16 mouse cellular contexts compared by ENCODE assay signal in the genomic region with DNA sequence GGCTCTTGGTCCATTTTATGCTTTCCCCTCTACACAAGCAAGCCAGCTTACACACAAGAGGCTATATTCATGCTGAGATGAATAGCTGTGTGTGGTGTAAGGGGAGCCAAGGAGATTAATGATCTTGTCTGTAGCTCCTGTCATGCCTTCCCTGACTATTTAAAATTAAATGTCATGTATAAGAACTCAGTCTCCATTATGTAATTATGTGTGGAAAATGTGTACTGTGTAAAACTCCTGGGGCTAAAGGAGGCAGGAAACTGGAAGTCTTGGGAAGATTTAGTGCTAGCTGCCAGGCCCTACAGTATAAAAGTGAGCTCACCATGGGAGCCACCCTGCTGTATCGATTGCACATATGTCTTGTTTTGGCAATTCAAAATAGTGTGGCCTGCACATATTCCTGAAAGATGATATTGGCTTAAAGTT.
DNase-seq lines count a peak whose midpoint lies in the region; ATAC-seq and TF ChIP-seq lines count a peak whose summit lies in the region.
"Had no signal": no experiment of that assay in that cellular context is flagged by ENCODE, and none has a peak within 500 bp of the region (broad histone marks: within the 10 kb centered on the region; RNA-seq: fewer than 3 reads in every experiment).

No protein-coding gene starts in this region.

- H3K4me3 ChIP-seq in intestine, embryonic 16.5 days (ENCODE audit: low read length), result no peak overlapping the region
- no peak overlapping the region for H3K4me3 ChIP-seq in intestine, embryonic 15.5 days (replicated peaks)
- no peak overlapping the region for H3K4me3 ChIP-seq in embryonic facial prominence, embryonic 14.5 days (ENCODE audit: low read depth, low read length)
- no peak overlapping the region for H3K4me3 ChIP-seq in hindbrain, embryonic 15.5 days
- H3K4me3 ChIP-seq in neural tube, embryonic 12.5 days, result no peak overlapping the region
- H3K4me3 ChIP-seq in heart, adult 2 months, result no peak overlapping the region
- H3K4me3 ChIP-seq in liver, embryonic 11.5 days (ENCODE audit: low read depth, low read length), result no peak overlapping the region
- H3K4me3 ChIP-seq: kidney, embryonic 15.5 days; layer of hippocampus, adult 2 months; lung, embryonic 15.5 days; megakaryocyte, embryonic 14.5 days had no signal

- no peaks in the 10 kb centered on the region for H3K79me2 ChIP-seq in heart, adult 2 months (replicated peaks; ENCODE audit: control insufficient read depth, insufficient read depth, low read length)

- no peak overlapping the region for H3K27ac ChIP-seq in intestine, embryonic 16.5 days (ENCODE audit: low read length)
- H3K27ac ChIP-seq in intestine, embryonic 15.5 days, result no peak overlapping the region
- H3K27ac ChIP-seq in embryonic facial prominence, embryonic 14.5 days (replicated peaks; ENCODE audit: low read depth, low read length), result peak overlapping the region; percentile 16; the same call in 1 of the 2 replicates
- H3K27ac ChIP-seq in hindbrain, embryonic 15.5 days (replicated peaks), result peak overlapping the region; percentile 51; the same call in 1 of the 2 replicates
- no peak overlapping the region for H3K27ac ChIP-seq in neural tube, embryonic 12.5 days
- no peak overlapping the region for H3K27ac ChIP-seq in heart, adult 2 months
- no peak overlapping the region for H3K27ac ChIP-seq in liver, embryonic 11.5 days (ENCODE audit: low read depth, low read length)
- H3K27ac ChIP-seq: kidney, embryonic 15.5 days; layer of hippocampus, adult 2 months; lung, embryonic 15.5 days had no signal

- DNase-seq in embryonic facial prominence, embryonic 14.5 days (ENCODE audit: low spot score), result peak; percentile 77
- DNase-seq in heart, adult 2 months, result no peak
- DNase-seq in liver, embryonic 11.5 days (ENCODE audit: low spot score), result no peak
- DNase-seq: cerebellum, postnatal 25 days; gastrocnemius, postnatal 14 days; heart, postnatal 4 days; right cerebral cortex, postnatal 25 days had no signal

- no peak overlapping the region for H3K4me2 ChIP-seq in intestine, embryonic 16.5 days (ENCODE audit: low read depth, low read length)
- H3K4me2 ChIP-seq in intestine, embryonic 15.5 days (replicated peaks), result no peak overlapping the region
- H3K4me2 ChIP-seq in embryonic facial prominence, embryonic 14.5 days (ENCODE audit: low read depth, low read length), result no peak overlapping the region
- H3K4me2 ChIP-seq in hindbrain, embryonic 15.5 days, result no peak overlapping the region
- no peak overlapping the region for H3K4me2 ChIP-seq in neural tube, embryonic 12.5 days (replicated peaks)
- no peak overlapping the region for H3K4me2 ChIP-seq in liver, embryonic 11.5 days
- H3K4me2 ChIP-seq: heart, embryonic 11.5 days; kidney, embryonic 15.5 days; lung, embryonic 15.5 days had no signal

- H3K9me3 ChIP-seq in intestine, embryonic 16.5 days (ENCODE audit: control insufficient read depth, low read length), result no peaks in the 10 kb centered on the region
- H3K9me3 ChIP-seq in intestine, embryonic 15.5 days, result no peaks in the 10 kb centered on the region
- no peaks in the 10 kb centered on the region for H3K9me3 ChIP-seq in embryonic facial prominence, embryonic 14.5 days (ENCODE audit: control insufficient read depth, low read length)
- no peaks in the 10 kb centered on the region for H3K9me3 ChIP-seq in hindbrain, embryonic 15.5 days
- H3K9me3 ChIP-seq in neural tube, embryonic 12.5 days, result no peaks in the 10 kb centered on the region
- no peaks in the 10 kb centered on the region for H3K9me3 ChIP-seq in liver, embryonic 11.5 days (ENCODE audit: control insufficient read depth, low read length)
- H3K9me3 ChIP-seq: kidney, embryonic 15.5 days; lung, embryonic 15.5 days had no signal

- H3K27me3 ChIP-seq in intestine, embryonic 16.5 days (replicated peaks; ENCODE audit: control insufficient read depth, insufficient read depth, low read length), result no peaks in the 10 kb centered on the region
- no peaks in the 10 kb centered on the region for H3K27me3 ChIP-seq in intestine, embryonic 15.5 days (replicated peaks)
- H3K27me3 ChIP-seq in embryonic facial prominence, embryonic 14.5 days (replicated peaks; ENCODE audit: control insufficient read depth, insufficient read depth, low read length), result no peaks in the 10 kb centered on the region
- no peaks in the 10 kb centered on the region for H3K27me3 ChIP-seq in hindbrain, embryonic 15.5 days
- no peaks in the 10 kb centered on the region for H3K27me3 ChIP-seq in neural tube, embryonic 12.5 days (replicated peaks)
- H3K27me3 ChIP-seq in heart, adult 2 months (ENCODE audit: control insufficient read depth, insufficient read depth, low read length), result no peaks in the 10 kb centered on the region
- H3K27me3 ChIP-seq in liver, embryonic 11.5 days (replicated peaks; ENCODE audit: control insufficient read depth, insufficient read depth, low read length), result no peaks in the 10 kb centered on the region
- H3K27me3 ChIP-seq: kidney, embryonic 15.5 days; lung, embryonic 15.5 days; megakaryocyte, embryonic 14.5 days had no signal

- TF ChIP-seq CTCF in heart, adult 2 months (IDR thresholded peaks at IDR 0.05), result no peak

- H3K36me3 ChIP-seq in intestine, embryonic 16.5 days (ENCODE audit: control insufficient read depth, insufficient read depth, low read length), result no peaks in the 10 kb centered on the region
- no peaks in the 10 kb centered on the region for H3K36me3 ChIP-seq in intestine, embryonic 15.5 days
- H3K36me3 ChIP-seq in embryonic facial prominence, embryonic 14.5 days (ENCODE audit: control insufficient read depth, insufficient read depth, low read length), result no peaks in the 10 kb centered on the region
- H3K36me3 ChIP-seq in hindbrain, embryonic 15.5 days, result no peaks in the 10 kb centered on the region
- no peaks in the 10 kb centered on the region for H3K36me3 ChIP-seq in neural tube, embryonic 12.5 days
- H3K36me3 ChIP-seq in heart, adult 2 months (ENCODE audit: control insufficient read depth, insufficient read depth, low read length), result peaks cover 2% of the 10 kb centered on the region; the same call in 1 of the 2 replicates
- no peaks in the 10 kb centered on the region for H3K36me3 ChIP-seq in liver, embryonic 11.5 days (ENCODE audit: control insufficient read depth, insufficient read depth, low read length)
- H3K36me3 ChIP-seq: kidney, embryonic 15.5 days; lung, embryonic 15.5 days had no signal

- no peak for TF ChIP-seq POLR2A in heart, adult 2 months (IDR thresholded peaks at IDR 0.05; ENCODE audit: insufficient read depth, low read depth, low read length)

- intact Hi-C loops in heart, adult 2 months (cut with DNase I), result no loop called here

- TF ChIP-seq EP300 in heart, adult 2 months (IDR thresholded peaks at IDR 0.05; ENCODE audit: insufficient read depth, low read depth, low read length), result no peak

- H3K4me1 ChIP-seq in intestine, embryonic 16.5 days (ENCODE audit: control insufficient read depth, insufficient read depth, low read length), result no peaks in the 10 kb centered on the region
- no peaks in the 10 kb centered on the region; the same call in 1 of the 2 replicates for H3K4me1 ChIP-seq in intestine, embryonic 15.5 days (replicated peaks)
- H3K4me1 ChIP-seq in embryonic facial prominence, embryonic 14.5 days (ENCODE audit: control insufficient read depth, insufficient read depth, low read length), result peaks cover 6% of the 10 kb centered on the region
- H3K4me1 ChIP-seq in hindbrain, embryonic 15.5 days (replicated peaks), result peaks cover 14% of the 10 kb centered on the region; the same call in 1 of the 2 replicates
- peaks cover 20% of the 10 kb centered on the region for H3K4me1 ChIP-seq in neural tube, embryonic 12.5 days
- H3K4me1 ChIP-seq in heart, adult 2 months (ENCODE audit: control insufficient read depth, insufficient read depth, low read length), result no peaks in the 10 kb centered on the region
- H3K4me1 ChIP-seq in liver, embryonic 11.5 days (replicated peaks; ENCODE audit: control insufficient read depth, insufficient read depth, low read length), result no peaks in the 10 kb centered on the region
- H3K4me1 ChIP-seq: kidney, embryonic 15.5 days; megakaryocyte, embryonic 14.5 days had no signal

- ATAC-seq in intestine, embryonic 16.5 days, result 0 out of 2 replicates have a peak, but pooled peaks have one; percentile 18
- ATAC-seq in intestine, embryonic 15.5 days, result no peak
- ATAC-seq in embryonic facial prominence, embryonic 14.5 days (ENCODE audit: low read depth), result peak; percentile 86
- ATAC-seq in hindbrain, embryonic 15.5 days (ENCODE audit: low FRiP score, low read depth), result peak; percentile 84; the same call in 1 of the 2 replicates
- ATAC-seq in neural tube, embryonic 12.5 days (ENCODE audit: low FRiP score, low read depth), result peak; percentile 82
- no peak for ATAC-seq in liver, embryonic 11.5 days (replicated peaks; ENCODE audit: low FRiP score)

- 32% methylated on average over 1 of the region's 1 CpGs for WGBS in intestine, embryonic 16.5 days
- WGBS in intestine, embryonic 15.5 days, result 33% methylated on average over 1 of the region's 1 CpGs
- 19% methylated on average over 1 of the region's 1 CpGs for WGBS in embryonic facial prominence, embryonic 14.5 days
- 28% methylated on average over 1 of the region's 1 CpGs for WGBS in hindbrain, embryonic 15.5 days
- WGBS in neural tube, embryonic 12.5 days, result 29% methylated on average over 1 of the region's 1 CpGs
- whole genome bisulfite sequencing in heart, adult 2 months, result 79% methylated on average over 1 of the region's 1 CpGs
- 70% methylated on average over 1 of the region's 1 CpGs for WGBS in liver, embryonic 11.5 days

- no peak overlapping the region for H3K9ac ChIP-seq in intestine, embryonic 16.5 days (ENCODE audit: low read depth, low read length)
- no peak overlapping the region for H3K9ac ChIP-seq in intestine, embryonic 15.5 days
- no peak overlapping the region for H3K9ac ChIP-seq in embryonic facial prominence, embryonic 14.5 days (ENCODE audit: low read depth, low read length)
- no peak overlapping the region for H3K9ac ChIP-seq in hindbrain, embryonic 15.5 days
- H3K9ac ChIP-seq in neural tube, embryonic 12.5 days, result no peak overlapping the region
- no peak overlapping the region for H3K9ac ChIP-seq in heart, adult 2 months (ENCODE audit: low read depth, low read length)
- no peak overlapping the region for H3K9ac ChIP-seq in liver, embryonic 11.5 days (ENCODE audit: low read depth, low read length)
- H3K9ac ChIP-seq: kidney, embryonic 15.5 days; lung, embryonic 15.5 days had no signal

Comparison
In these comparisons a context has a peak if more than half of its experiments do, and no peak if none do; other contexts are left out.
1. ATAC-seq: peak in intestine, embryonic 16.5 days (single experiment), embryonic facial prominence, embryonic 14.5 days (single experiment), hindbrain, embryonic 15.5 days (single experiment) and neural tube, embryonic 12.5 days (single experiment); none in intestine, embryonic 15.5 days (single experiment) and liver, embryonic 11.5 days (single experiment).
2. H3K27ac ChIP-seq: peak in embryonic facial prominence, embryonic 14.5 days (single experiment) and hindbrain, embryonic 15.5 days (single experiment); none in intestine, embryonic 16.5 days (single experiment), intestine, embryonic 15.5 days (single experiment), neural tube, embryonic 12.5 days (single experiment), heart, adult 2 months (single experiment) and liver, embryonic 11.5 days (single experiment).